Mouse (Mus musculus) spleen, adult 2 months (tissue): ENCODE data around the gene Abca7. TPM values are rescaled to one million over a fixed set of nuclear protein-coding genes. Genes with fewer than 3 reads are reported as not detected.
"Not testable (repeated sequence)": the region's sequence is repeated elsewhere in the genome, so short reads cannot be mapped to it uniquely, and the experiment has no call there.

Experiments
- DNase-seq, 2 experiments: peaks; one replicate each; pipeline versions ENCODE4 v3.0.0 to v3.0.0-alpha.2; 2012 to 2021; ENCODE audit warnings: low spot score in 2 of 2, low read depth in 1 of 2
- H3K27ac ChIP-seq: fragments of 200-500 bp; 2 replicates; pipeline ENCODE4 v1.5.1; 2012; ENCODE audit warnings: low read length, inconsistent platforms; ENCODE audit not compliant: insufficient read depth
- H3K27me3 ChIP-seq: fragments of 200-500 bp; 2 replicates; pipeline ENCODE4 v1.6.1; 2012; ENCODE audit warnings: mild to moderate bottlenecking, moderate library complexity, low read length, inconsistent platforms; ENCODE audit not compliant: control insufficient read depth, insufficient read depth
- H3K36me3 ChIP-seq: fragments of 200-500 bp; 2 replicates; pipeline ENCODE4 v1.6.1; 2012; ENCODE audit warnings: mild to moderate bottlenecking, low read length, inconsistent platforms; ENCODE audit not compliant: control insufficient read depth, insufficient read depth
- H3K4me1 ChIP-seq: fragments of 200-500 bp; 2 replicates; pipeline ENCODE4 v1.6.1; 2011; ENCODE audit warnings: inconsistent platforms; ENCODE audit not compliant: control insufficient read depth, insufficient read depth, insufficient read length
- H3K4me3 ChIP-seq: fragments of 200-500 bp; 2 replicates; pipeline ENCODE4 v1.5.1; 2011; ENCODE audit warnings: mild to moderate bottlenecking, inconsistent platforms; ENCODE audit not compliant: insufficient read depth, insufficient read length; ENCODE audit errors: extremely low read depth
- CTCF ChIP-seq: fragments of 200-500 bp; IDR thresholded peaks from 2 replicates; pipeline ENCODE4 v1.5.1; 2011; ENCODE audit warnings: mild to moderate bottlenecking, inconsistent platforms; ENCODE audit not compliant: insufficient read depth, insufficient read length, insufficient replicate concordance; ENCODE audit errors: extremely low read depth
- POLR2A ChIP-seq: fragments of 200-500 bp; IDR thresholded peaks from 2 replicates; pipeline ENCODE4 v1.6.1; 2011; ENCODE audit warnings: low read depth, low read length, inconsistent platforms
- WGBS: fragments of 180-500 bp; shearing (Covaris S2); methylation state at CpG from one replicate; pipeline ENCODE4 v1.1.7; 2018; 5-methylcytosine and 5-hydroxymethylcytosine counted together
- polyA plus RNA-seq: library from polyadenylated mRNA; depleted of rRNA; stranded (reverse); fragments of >200 nt; gene quantifications from 2 replicates; pipeline ENCODE4 v1.2.3, GENCODE M21; 2012

Gene Abca7
- polyA plus RNA-seq, 1 experiment, result 50.4 TPM

DNA sequence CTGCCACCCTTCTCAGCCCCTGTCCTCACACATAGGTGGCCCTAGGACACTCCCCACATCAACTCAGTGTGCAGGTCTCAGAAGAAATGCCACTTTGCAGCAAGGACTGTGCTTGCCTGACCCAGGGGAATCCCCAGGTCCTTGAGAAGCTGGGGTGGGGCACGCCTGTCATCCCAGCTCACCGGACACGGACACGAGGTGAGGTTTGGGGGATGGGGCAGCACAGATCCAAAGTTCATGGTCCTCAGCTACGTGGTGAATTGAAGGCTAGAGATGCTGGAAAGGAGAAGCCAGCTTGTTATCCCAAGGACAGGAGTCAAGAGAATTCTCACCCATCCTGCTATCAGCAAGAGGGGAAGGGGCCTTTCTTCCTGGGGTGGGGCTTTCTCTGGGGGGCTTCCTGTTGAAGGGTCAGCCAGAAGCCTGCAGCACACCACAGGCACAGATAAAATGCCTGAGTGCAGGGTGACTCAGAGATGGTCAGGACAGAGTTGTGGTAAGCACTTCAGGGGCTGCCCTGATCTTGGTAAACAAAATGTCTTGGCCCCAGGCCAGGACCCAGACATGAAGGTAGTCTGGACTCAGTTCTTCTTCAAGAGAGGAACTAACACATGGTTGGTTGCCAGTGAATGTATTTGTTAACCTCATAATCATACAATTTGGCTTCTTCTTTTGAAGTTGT, 36.6 kb downstream of the Abca7 start:
- peaks cover 42% of the 10 kb centered on the region for H3K4me1 ChIP-seq
- no peak overlapping the region for H3K4me3 ChIP-seq
- TF ChIP-seq POLR2A, result no peak
- no peak for TF ChIP-seq CTCF
- no peaks in the 10 kb centered on the region for H3K27me3 ChIP-seq
- peaks cover 61% of the 10 kb centered on the region for H3K36me3 ChIP-seq
- DNase-seq, result peak; percentile 71 to 86
- H3K27ac ChIP-seq, result peak overlapping the region; percentile 96
- WGBS, result 6% methylated on average over 5 of the region's 5 CpGs

DNA sequence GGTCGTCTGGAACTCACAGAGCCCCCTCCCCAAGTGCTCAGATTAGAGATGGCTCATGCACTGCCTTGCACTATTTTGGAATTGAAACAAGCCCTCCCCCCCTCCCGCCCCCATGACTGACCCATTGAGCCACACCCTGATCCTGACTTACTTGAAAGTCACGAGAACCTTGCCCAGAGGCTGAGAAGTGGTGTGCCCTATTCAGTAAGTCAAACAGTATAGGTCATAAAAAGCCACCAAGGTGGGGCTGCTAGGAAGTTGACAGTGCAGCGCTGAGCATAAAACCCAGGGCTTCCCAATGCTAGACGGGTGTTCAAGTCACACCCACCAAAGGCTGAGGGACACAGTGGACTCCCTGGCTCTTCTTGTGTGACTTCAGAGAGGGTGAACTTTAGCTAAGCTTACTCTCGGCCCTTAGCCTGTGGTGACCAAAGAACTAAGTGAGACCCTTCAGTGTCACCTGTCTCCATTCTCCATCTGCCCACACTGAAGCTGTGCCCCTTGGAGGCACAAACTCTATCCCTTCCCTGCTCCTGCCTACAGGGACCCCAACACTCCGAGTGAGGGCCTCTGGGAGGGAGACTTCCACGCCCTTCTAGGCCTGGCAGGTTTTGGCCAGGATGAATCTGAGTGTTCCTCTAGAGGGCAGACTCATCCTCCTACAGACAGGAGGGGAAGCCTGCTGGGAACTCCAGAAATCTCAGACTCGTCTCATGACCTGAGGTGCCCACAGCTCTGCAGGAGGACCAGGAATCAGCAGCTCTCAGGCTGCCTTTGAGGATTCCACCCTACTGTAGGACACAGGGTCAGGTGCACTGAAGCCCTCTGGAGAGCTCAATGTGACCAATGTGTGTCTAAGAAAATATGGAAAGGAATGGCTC, 37.5 kb downstream of the Abca7 start:
- Histone ChIP-seq H3K27me3 (no peaks in the 10 kb centered on the region), H3K4me1 (peaks cover 45% of the 10 kb centered on the region), H3K4me3 (no peak overlapping the region), H3K27ac (peak overlapping the region; percentile 96), H3K36me3 (peaks cover 57% of the 10 kb centered on the region)
- TF ChIP-seq POLR2A, result no peak
- peak; percentile 23; the same call in 1 of the 2 replicates for TF ChIP-seq CTCF
- 26% methylated on average over 9 of the region's 9 CpGs for WGBS
- DNase-seq, result no peak

DNA sequence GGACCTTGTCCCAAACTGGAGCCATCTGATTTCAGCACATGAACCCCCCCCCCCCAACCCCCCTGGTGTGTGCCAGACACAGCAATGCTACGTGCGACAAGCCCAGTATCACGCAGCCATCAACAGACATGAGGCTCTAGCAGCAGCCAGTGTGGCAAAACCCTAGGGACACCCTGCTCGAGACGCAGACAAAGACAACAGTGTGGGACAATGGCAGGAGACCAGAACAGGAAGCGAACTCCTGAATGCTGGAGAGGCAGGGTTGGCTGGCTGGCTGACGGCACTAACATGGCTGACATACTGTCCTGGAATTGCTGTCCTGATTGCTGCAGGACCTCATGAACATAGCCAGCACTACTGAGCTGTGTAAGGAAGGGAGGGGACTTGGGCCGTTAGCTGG, 38.9 kb downstream of the Abca7 start:
- Histone ChIP-seq H3K4me3 (no peak overlapping the region), H3K36me3 (peaks cover 46% of the 10 kb centered on the region), H3K4me1 (peaks cover 49% of the 10 kb centered on the region), H3K27me3 (no peaks in the 10 kb centered on the region), H3K27ac (peak overlapping the region; percentile 33; the same call in 1 of the 2 replicates)
- DNase-seq, result no peak
- TF ChIP-seq CTCF (no peak), POLR2A (no peak)
- WGBS, result 91% methylated on average over 8 of the region's 8 CpGs

DNA sequence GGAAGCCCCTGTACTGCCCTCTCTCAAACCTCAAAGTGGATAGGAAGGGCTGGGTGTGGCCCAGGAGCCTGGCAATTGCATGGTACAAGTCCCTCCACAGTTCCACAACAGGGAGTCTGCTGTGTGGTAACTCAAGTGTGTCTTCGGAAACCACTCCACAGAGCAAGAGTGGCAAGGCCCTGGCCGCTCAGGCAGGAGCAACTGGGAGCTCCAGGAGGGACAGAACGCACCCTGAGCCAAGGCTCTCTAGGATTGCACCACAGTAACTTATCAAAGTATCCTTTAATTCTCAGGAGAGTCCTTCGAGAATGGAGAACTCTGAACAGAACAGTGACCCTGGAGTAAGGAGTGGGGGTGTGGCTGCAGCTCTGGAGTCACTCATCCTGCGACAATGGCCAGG, 39.4 kb downstream of the Abca7 start:
- Histone ChIP-seq H3K4me1 (peaks cover 48% of the 10 kb centered on the region), H3K4me3 (no peak overlapping the region), H3K36me3 (peaks cover 40% of the 10 kb centered on the region), H3K27ac (peak overlapping the region; percentile 33; the same call in 1 of the 2 replicates), H3K27me3 (no peaks in the 10 kb centered on the region)
- DNase-seq, result no peak
- TF ChIP-seq CTCF, result no peak
- no peak for TF ChIP-seq POLR2A
- WGBS, result 90% methylated on average over 5 of the region's 5 CpGs

DNA sequence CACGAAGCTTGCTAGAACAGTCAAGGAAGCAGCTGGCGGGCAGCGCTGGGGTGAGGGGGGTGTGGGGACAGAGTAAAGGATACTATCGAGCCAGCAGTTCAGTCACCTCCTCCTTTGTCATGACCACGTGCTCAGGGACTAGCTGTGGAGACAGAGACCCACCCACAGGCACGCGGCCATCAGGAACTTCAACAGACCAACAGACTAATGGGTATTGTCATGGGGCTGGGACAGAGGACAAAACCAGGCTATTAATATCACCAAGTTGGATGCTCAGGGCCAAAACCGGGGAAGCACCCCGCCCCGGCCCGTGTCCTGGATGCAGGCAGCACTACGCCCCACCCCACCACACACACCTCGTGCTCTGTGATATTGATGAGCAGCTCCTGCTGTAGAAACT, 40.5 kb downstream of the Abca7 start:
- Histone ChIP-seq H3K27ac (no peak overlapping the region), H3K36me3 (peaks cover 29% of the 10 kb centered on the region), H3K27me3 (no peaks in the 10 kb centered on the region), H3K4me1 (peaks cover 37% of the 10 kb centered on the region), H3K4me3 (no peak overlapping the region)
- TF ChIP-seq CTCF (no peak), POLR2A (no peak)
- DNase-seq, result no peak
- WGBS, result 91% methylated on average over 13 of the region's 13 CpGs

DNA sequence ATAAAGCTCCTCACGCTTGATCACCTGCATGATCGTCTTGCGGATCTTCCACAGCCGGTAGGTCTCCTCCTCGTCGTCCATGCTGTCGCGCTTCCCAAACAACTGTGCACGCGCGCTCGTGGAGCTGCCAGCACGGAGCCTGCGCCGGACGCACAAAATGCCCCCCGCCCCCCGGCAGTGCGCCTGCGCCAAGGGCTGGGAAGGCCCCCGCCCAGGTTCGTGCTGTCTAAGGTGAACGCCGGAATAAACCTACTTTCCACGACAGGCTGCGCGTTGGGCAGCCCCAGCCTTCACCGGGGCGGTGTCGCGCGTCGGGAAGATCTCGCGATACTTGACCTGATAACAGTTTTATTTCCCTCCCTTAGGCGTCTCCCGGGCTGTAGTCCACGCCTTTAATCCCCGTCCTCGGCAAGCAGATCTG, 43.3 kb downstream of the Abca7 start, which contains the start of gene Polr2e:
Polr2e (minus strand) TSS at position 237 of the 421 bp plus-strand sequence.
- Histone ChIP-seq H3K27me3 (no peaks in the 10 kb centered on the region), H3K27ac (peak within 1 kb of the TSS; percentile 58), H3K36me3 (peaks cover 28% of the 10 kb centered on the region), H3K4me3 (peak within 1 kb of the TSS; percentile 90), H3K4me1 (peaks cover 19% of the 10 kb centered on the region; the same call in 1 of the 2 replicates)
- under 1% methylated on average over 40 of the region's 40 CpGs for WGBS
- TF ChIP-seq POLR2A (peak; percentile 48), CTCF (no peak)
- peak; percentile 93 to 94 for DNase-seq

DNA sequence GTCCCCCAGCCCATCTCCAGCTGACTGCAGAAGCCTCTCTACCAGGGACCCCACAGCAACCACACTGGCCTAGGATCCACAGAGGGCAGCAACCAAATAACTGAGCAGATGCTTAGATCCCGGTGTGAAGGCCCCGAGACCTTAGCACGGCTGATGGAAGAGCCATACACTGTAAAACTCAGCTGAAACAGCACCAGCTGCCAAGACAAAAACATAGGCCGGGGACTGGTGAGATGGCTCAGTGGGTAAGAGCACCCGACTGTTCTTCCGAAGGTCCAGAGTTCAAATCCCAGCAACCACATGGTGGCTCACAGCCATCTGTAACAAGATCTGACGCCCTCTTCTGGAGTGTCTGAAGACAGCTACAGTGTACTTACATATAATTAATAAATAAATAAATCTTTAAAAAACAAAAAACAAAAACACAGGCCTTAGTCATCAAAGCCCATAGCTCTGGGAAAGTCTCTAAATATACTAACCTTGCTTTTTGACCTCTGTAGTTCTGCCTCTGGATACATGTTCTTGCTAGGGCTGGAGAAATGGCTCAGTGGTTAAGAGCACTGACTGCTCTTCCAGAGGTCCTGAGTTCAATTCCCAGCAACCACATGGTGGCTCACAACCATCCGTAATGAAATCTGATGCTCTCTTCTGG, 45.2 kb downstream of the Abca7 start:
- H3K4me3 ChIP-seq, H3K27me3 ChIP-seq, H3K27ac ChIP-seq, H3K4me1 ChIP-seq, DNase-seq: not testable (repeated sequence)
- 89% methylated on average over 8 of the region's 8 CpGs for WGBS
- H3K36me3 ChIP-seq, result peaks cover 13% of the 10 kb centered on the region
